Mouse (Mus musculus) duodenum, adult 2 months (tissue): Measurements from ENCODE around the gene Vmn1r1. TPM values are rescaled to one million over a fixed set of nuclear protein-coding genes. Genes with fewer than 3 reads are reported as not detected.

Experiments used
- polyA plus RNA-seq: library from polyadenylated mRNA; depleted of rRNA; stranded (reverse); fragments of >200 nt; gene quantifications from 2 replicates; pipeline ENCODE4 v1.2.3, GENCODE M21; 2012; ENCODE audit warnings: low replicate concordance; rRNA removed

Vmn1r1 gene
- 0.15 TPM in 1 of 2 replicates, not detected in the other for polyA plus RNA-seq

DNA sequence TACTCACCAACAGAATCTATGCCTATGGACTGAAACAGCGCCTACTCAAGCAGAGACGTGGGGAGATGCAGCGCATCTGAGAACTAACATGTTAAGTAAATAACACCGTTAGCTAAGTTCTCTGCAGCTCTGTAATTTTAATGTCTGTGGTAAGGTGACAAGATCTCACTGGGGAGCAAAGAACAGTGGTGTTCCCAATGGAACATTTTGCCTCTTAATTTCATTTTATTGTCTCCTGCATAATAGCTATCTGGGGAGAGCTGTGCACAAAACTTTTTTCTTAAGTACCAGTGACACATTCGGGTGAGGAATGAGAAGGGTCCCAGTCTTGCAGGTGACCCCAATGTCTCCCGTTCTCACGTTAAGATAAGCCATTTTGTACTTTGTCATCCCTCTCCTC, at the start of gene Vmn1r1:
TSS of gene Vmn1r1 (minus strand) at position 101 of the 400 bp plus-strand sequence.

DNA sequence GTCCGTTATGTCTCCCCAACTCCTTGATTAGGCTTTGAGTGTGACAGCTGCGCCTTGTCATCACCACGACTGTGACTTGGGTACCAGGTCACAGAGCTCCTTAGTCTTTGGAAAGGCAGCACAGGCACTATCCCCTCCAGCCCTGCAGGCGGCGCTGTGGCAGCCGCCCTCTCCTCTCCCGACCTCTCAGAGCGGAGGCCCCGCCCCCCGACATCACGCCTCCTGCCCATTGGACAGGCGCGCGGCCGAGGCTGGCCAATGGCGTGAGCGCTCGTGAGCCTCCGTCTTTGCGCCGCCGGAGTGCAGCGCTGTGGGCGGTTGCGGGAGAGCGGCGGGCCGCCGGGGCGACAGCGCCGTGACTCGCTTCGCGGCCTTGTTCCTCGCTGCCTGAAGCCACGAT, 39.8 kb downstream of the Vmn1r1 start, which contains the start of gene Srp9:
TSS of gene Srp9 (plus strand) at position 232 of the 400 bp plus-strand sequence.

Other genes starting within 250 kb of the Vmn1r1 start
- gene Enah, start 144.5 kb downstream of the Vmn1r1 start, polyA plus RNA-seq = 2.9 and 13.8 TPM in 2 replicates
- 14.7 and 24.0 TPM in 2 replicates for gene Srp9, start 39.7 kb downstream of the Vmn1r1 start, polyA plus RNA-seq
- gene Degs1, start 118.3 kb upstream of the Vmn1r1 start, polyA plus RNA-seq = 10.4 and 21.8 TPM in 2 replicates
- gene Fbxo28, start 177.1 kb upstream of the Vmn1r1 start, polyA plus RNA-seq = 3.5 and 9.2 TPM in 2 replicates
- 10.2 and 13.4 TPM in 2 replicates for gene Trp53bp2, start 244.7 kb upstream of the Vmn1r1 start, polyA plus RNA-seq